Comparison of ENCODE assay signal across 24 mouse cellular contexts in genomic region chr17:6757902-6758301, GRCm38 (mm10). TPM values are rescaled to one million over a fixed set of nuclear protein-coding genes. Genes with fewer than 3 reads are reported as not detected.
DNase-seq lines count a peak whose midpoint lies in the region; ATAC-seq and TF ChIP-seq lines count a peak whose summit lies in the region.
"Had no signal": no experiment of that assay in that cellular context is flagged by ENCODE, and none has a peak within 500 bp of the region (broad histone marks: within the 10 kb centered on the region; RNA-seq: fewer than 3 reads in every experiment).

No protein-coding gene starts in this region.

- no peak for TF ChIP-seq POLR2A in kidney, adult 2 months (IDR thresholded peaks at IDR 0.05; ENCODE audit: low read depth, low read length)

- H3K9me3 ChIP-seq in stomach, embryonic 16.5 days (replicated peaks; ENCODE audit: control insufficient read depth, low read length) = no peaks in the 10 kb centered on the region
- no peaks in the 10 kb centered on the region for H3K9me3 ChIP-seq in liver, embryonic 11.5 days (ENCODE audit: control insufficient read depth, low read length)
- H3K9me3 ChIP-seq: embryonic facial prominence, embryonic 12.5 days; heart, embryonic 13.5 days had no signal

- 49% methylated on average over 16 of the region's 16 CpGs for WGBS in kidney, adult 2 months
- WGBS in stomach, embryonic 16.5 days = 83% methylated on average over 16 of the region's 16 CpGs
- WGBS in liver, embryonic 11.5 days = 94% methylated on average over 16 of the region's 16 CpGs

- peak overlapping the region; percentile 5; the same call in 1 of the 2 replicates for H3K27ac ChIP-seq in kidney, adult 2 months (ENCODE audit: insufficient read depth, low read depth, low read length)
- peak overlapping the region; percentile 57; the same call in 1 of the 2 replicates for H3K27ac ChIP-seq in stomach, embryonic 16.5 days (ENCODE audit: low read length)
- no peak overlapping the region for H3K27ac ChIP-seq in liver, embryonic 11.5 days (ENCODE audit: low read depth, low read length)
- H3K27ac ChIP-seq: embryonic facial prominence, embryonic 12.5 days; heart, embryonic 13.5 days; hindbrain, postnatal 0 days had no signal

- no peak for TF ChIP-seq CTCF in kidney, adult 2 months (conservative IDR thresholded peaks at IDR 0.05; ENCODE audit: insufficient read depth, insufficient read length, low read depth, low read length)

- no peak overlapping the region for H3K4me3 ChIP-seq in kidney, adult 2 months (ENCODE audit: insufficient read depth, low read depth, low read length)
- no peak overlapping the region for H3K4me3 ChIP-seq in stomach, embryonic 16.5 days (replicated peaks; ENCODE audit: low read length)
- no peak overlapping the region for H3K4me3 ChIP-seq in liver, embryonic 11.5 days (ENCODE audit: low read depth, low read length)
- H3K4me3 ChIP-seq: embryonic facial prominence, embryonic 12.5 days; heart, embryonic 13.5 days had no signal

- no peak for DNase-seq in kidney, adult 2 months
- no peak for DNase-seq in kidney, adult 11 months
- peak; percentile 67 for DNase-seq in urinary bladder, postnatal 14 days (ENCODE audit: low spot score)
- no peak for DNase-seq in urinary bladder, postnatal 4 days (ENCODE audit: low spot score in 2 of 2)
- no peak for DNase-seq in liver, embryonic 11.5 days (ENCODE audit: low spot score)
- DNase-seq in layer of hippocampus, postnatal 14 days (ENCODE audit: low spot score in 2 of 2) = no peak
- DNase-seq: adrenal gland, postnatal 10 days; cerebellum, adult 18-20 months; cerebellum, postnatal 14 days; forebrain, postnatal 0 days; gastrocnemius, postnatal 14 days; heart, adult 11 months; kidney, adult 8-10 months; kidney, postnatal 4 days; left cerebral cortex, postnatal 4 days; liver, postnatal 0 days; right cerebral cortex, postnatal 4 days had no signal

- ATAC-seq in stomach, embryonic 16.5 days (ENCODE audit: insufficient read depth, low FRiP score) = no peak
- ATAC-seq in liver, embryonic 11.5 days (replicated peaks; ENCODE audit: low FRiP score) = no peak
- ATAC-seq: activated CD4-positive, CD25-positive, alpha-beta regulatory T cell, adult 4 months; forebrain, postnatal 0 days; hindbrain, postnatal 0 days; liver, postnatal 0 days; lung, postnatal 0 days had no signal

- no peak overlapping the region for H3K4me2 ChIP-seq in stomach, embryonic 16.5 days (ENCODE audit: low read depth, low read length)
- H3K4me2 ChIP-seq in liver, embryonic 11.5 days = no peak overlapping the region
- H3K4me2 ChIP-seq: embryonic facial prominence, embryonic 12.5 days; heart, embryonic 13.5 days; midbrain, embryonic 11.5 days had no signal

- H3K4me1 ChIP-seq in kidney, adult 2 months (ENCODE audit: control insufficient read depth, insufficient read depth, low read length) = peaks cover 58% of the 10 kb centered on the region
- peaks cover 25% of the 10 kb centered on the region for H3K4me1 ChIP-seq in stomach, embryonic 16.5 days (ENCODE audit: control insufficient read depth, insufficient read depth, low read length)
- peaks cover 8% of the 10 kb centered on the region for H3K4me1 ChIP-seq in liver, embryonic 11.5 days (replicated peaks; ENCODE audit: control insufficient read depth, insufficient read depth, low read length)
- H3K4me1 ChIP-seq: embryonic facial prominence, embryonic 12.5 days had no signal

- no peak overlapping the region for H3K9ac ChIP-seq in stomach, embryonic 16.5 days (ENCODE audit: low read length)
- H3K9ac ChIP-seq in liver, embryonic 11.5 days (ENCODE audit: low read depth, low read length) = no peak overlapping the region
- H3K9ac ChIP-seq: embryonic facial prominence, embryonic 12.5 days; forebrain, postnatal 0 days; heart, embryonic 13.5 days; liver, postnatal 0 days had no signal

- H3K27me3 ChIP-seq in kidney, adult 2 months (replicated peaks; ENCODE audit: control insufficient read depth, insufficient read depth, low read length) = no peaks in the 10 kb centered on the region
- H3K27me3 ChIP-seq in stomach, embryonic 16.5 days (ENCODE audit: control insufficient read depth, insufficient read depth, low read length) = no peaks in the 10 kb centered on the region
- H3K27me3 ChIP-seq in liver, embryonic 11.5 days (replicated peaks; ENCODE audit: control insufficient read depth, insufficient read depth, low read length) = no peaks in the 10 kb centered on the region
- H3K27me3 ChIP-seq: heart, embryonic 13.5 days had no signal

- no peaks in the 10 kb centered on the region; the same call in 1 of the 2 replicates for H3K36me3 ChIP-seq in kidney, adult 2 months (ENCODE audit: control insufficient read depth, insufficient read depth, low read length)
- H3K36me3 ChIP-seq in stomach, embryonic 16.5 days (ENCODE audit: control insufficient read depth, insufficient read depth, low read length) = 0 out of 2 replicates have a peak, but pooled peaks cover 3% of the 10 kb centered on the region
- peaks cover 12% of the 10 kb centered on the region for H3K36me3 ChIP-seq in liver, embryonic 11.5 days (ENCODE audit: control insufficient read depth, insufficient read depth, low read length)

RNA-seq across cellular contexts. Expression of gene Ezr, which starts 24.7 kb away (rescaled TPM):
- polyA plus RNA-seq in kidney, adult 2 months (2012; rRNA removed) = 129 and 152 TPM in 2 replicates
- polyA plus RNA-seq in stomach, embryonic 16.5 days (2015; fragmentation: Nextera tagmentation; extraction: Ambion mirVana) = 266 and 335 TPM in 2 replicates
- polyA plus RNA-seq in liver, embryonic 11.5 days (2014; fragmentation: Nextera tagmentation; extraction: Ambion mirVana) = 96.2 and 97.3 TPM in 2 replicates
- total RNA-seq in layer of hippocampus, postnatal 14 days (2021) = 10 to 100 TPM; 63.0 to 68.2 TPM
